Mouse (Mus musculus) adrenal gland, postnatal 25 days (tissue): ENCODE measurements at regions not wholly inside any gene's neighbourhood (a gene's known extent, or its start where the extent isn't known, plus 50 kb on each side); places are given as distances from the start of the nearest gene placed in this dataset.

ENCODE experiments used
- DNase-seq: peaks from one replicate; pipeline ENCODE4 v3.0.0; 2021; ENCODE audit warnings: mixed read lengths

DNA sequence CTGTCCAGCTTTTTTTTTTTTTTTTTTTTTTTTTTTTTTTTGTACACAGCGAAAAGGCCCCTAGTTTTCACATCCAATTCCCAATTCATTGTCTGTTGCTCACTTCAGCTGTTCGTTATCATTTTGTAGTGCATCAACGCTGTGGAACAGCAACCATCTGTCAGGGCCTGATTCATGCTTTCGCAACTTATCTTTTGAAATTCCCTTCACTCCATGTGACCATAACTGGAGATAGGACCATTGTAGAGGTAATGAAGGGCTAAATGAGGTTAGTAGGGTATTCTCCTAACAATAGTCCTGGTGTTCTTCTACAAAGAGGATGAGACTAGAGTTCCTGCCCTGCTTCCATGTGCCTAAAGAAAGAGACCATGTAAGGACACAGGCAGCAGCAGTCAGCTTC lies 146.6 kb upstream of the Clnk start:
- DNase-seq = no peak

DNA sequence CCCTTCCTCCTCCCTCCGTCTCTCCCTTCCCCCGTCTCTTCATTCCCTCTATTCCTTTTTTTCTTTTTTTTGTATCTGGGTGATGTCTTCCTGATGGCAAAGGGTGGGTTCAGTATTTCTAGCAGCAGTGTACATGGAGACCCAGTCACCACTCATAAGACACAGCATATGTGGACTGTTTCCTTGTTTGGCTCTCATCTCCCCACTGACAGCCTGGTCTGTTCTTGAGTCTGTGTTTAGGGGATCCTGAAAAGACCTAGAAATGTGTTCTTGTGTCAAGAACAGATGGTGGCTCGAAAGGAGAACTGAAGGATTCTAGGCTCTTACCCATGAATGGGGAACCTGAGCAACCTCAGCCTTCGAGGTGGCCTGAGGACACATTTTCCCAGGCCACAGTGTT lies 124.0 kb upstream of the Clnk start:
- DNase-seq = no peak

DNA sequence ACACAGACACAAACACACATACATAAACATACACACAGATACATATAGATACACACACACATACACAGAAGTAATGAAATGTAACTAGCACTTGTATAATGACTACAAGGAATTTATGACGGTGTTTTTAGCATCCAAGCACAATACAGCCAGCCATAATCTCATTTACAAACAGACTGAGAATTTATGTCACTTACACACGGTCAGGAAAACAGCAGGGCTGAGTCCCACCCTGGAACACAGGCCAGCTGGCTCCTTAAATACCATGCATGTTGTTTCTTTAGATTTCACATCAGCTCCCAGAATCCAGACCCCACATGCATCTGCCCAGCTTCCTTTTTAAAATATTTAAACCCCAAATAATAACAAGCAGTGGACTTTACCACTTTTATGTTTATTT lies 123.1 kb upstream of the Clnk start:
- DNase-seq = no peak

DNA sequence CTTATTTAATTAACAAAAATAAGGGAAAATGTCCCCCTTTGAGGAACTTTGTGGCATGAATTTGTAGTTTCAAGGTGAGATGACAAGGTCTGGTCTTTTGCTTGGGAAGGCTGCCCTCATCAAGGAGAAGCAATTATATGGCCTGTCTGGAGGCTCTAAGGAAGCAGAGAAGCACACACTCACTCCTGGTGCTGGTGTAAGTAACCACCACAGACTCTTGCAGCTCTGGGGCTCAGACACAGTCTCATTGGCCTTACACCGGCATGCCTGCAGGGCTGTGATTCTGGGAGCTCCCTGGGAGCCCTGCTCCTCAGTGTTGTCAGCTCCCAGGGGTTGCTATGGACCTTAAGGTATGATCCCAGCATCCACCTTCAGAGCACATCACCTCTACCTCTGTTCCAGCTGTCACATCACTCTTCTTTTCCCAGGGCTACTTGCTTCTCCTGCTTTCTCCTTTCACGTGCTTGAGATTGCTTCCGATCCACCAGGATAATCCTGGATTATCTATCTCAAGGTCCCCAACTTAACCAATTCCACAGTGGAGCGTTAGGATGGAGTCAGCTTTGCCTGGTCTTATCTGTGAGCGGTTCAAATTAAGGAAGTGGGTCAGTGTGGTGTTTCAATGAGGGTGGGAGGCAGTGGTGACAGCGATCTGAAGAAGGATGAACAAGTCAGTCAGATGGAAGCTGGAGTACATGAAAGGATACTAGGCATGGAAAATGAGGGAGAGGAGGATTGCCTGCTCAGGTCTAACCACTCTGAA lies 96.0 kb upstream of the Clnk start:
- no peak for DNase-seq

DNA sequence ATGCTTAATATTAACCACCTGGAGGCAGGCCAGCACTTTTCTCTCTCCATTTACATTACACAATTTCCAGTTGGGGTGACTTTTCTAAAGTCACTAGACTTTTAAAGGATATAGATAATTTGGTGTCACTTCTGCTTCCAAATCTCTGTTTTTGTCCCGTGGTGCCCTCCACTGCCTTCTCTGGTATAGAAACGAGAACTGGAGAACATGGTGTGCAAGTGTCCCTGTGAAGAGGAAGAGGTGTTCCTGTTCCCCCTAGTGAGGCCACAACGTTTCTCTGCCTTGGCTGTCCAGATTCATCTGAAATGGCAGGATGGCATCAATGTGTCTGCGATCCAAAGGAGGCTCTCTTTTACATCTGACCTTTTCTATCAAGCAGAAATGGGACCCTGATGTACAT lies 93.9 kb upstream of the Clnk start:
- no peak for DNase-seq

DNA sequence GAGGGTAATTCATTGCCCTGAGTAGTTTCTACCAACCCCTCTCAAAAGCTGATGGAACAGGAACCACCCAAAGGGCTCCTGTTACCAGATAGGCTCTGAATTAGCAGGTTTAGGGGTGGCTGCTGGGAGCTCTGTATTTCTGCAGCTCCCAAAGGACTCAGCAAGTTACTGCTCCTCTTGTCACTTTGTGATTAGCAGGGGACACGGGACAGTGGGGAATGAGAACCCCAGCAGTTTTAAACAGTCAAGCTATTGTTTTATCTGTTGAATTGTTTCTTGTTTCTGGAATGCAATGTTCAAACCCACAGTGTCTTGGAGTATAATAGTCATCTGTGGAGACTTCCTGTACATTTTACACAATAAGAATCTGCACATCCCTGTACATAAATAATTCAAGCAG lies 90.4 kb upstream of the Clnk start:
- DNase-seq = no peak

DNA sequence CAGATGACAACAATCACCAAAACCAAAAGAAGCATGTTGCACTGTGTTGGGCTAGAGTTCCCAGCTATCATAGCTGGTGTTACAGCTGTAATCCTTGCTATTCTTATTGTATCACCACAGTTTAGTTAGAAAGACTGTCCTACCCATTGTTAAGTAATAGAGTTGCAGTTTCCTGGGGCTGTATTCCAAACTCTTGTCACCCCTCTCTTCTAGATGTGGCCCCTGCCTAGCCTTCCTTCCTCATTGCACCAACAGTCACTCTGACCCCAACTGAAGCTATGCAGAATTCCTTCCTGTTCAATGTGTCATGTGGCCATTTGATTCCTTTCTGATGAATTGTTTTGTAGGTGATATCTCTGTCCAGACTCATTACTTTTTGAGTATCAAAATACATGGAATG lies 87.8 kb upstream of the Clnk start:
- no peak for DNase-seq

DNA sequence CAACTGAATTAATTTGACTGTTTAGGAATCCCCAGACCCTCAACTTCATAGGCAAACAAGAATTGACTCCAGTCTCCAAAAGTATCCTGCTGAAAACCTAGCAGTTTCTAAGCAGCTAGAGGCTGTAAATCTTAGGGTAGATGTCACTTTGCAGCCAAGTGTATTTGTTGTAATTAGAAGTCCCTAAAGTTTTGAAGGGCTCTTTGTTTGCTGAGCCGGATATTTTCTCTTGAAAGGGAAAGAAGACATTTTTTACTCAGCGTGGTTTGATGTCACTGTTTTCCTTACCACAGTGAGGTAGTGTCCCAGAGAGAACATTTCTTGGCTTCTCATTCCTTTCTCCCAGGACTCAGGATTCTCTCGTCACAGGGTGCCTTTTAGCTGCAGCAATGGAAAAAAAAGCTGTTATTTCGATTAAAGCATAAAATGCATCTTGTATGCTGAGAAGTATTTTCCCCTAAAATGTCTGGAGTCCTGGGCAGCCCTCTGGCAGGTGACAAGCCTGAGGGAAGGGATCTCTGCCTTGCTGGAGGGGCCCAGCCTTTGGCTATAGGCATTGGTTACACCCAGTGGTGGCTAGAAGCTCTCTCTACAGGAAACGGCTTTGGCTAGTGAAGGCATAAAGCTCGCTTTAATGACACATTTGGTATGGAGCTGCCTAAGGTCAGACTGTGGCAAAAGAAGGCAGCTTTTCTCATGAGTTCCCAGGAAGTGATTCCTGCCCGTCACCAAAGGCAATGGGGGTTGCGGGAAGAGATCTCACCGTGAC lies 74.1 kb upstream of the Clnk start:
- no peak for DNase-seq

DNA sequence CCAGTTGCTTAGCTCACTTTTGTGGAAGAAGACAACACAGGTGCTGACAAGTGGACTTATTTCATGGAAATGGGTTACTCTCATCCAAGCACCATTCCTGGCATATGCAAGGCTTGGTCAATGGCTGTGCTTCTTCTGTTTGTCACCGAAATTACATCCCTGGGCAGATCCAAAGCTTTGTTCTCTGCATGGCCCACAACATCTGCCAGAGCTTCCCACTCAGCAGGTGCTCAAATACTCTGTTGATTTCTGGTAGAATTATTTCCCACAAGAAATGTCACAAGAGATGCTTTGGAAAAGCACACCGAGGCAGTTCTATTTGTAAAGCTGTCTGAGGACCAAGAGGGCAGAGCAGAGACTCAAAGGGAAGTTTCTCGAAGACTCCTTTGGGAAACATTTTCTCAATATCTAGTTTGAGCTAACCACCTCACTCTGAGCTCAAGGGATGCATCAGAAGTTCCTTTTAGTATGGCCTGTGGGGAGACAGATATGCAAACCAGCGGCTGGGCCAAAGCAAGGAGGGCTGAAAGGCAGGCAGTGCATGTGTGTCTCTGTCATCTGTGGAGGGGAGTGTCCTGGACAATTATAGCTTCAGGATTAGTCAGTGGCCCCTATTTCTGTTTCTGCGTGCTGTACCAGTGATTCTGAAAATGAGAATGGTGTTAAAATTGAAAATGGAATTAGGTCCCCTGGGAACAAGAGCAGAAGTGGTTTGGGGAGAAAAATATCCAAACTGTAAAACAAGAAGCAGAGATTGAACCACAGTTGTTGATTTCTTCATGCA lies 69.5 kb upstream of the Clnk start:
- DNase-seq = no peak

DNA sequence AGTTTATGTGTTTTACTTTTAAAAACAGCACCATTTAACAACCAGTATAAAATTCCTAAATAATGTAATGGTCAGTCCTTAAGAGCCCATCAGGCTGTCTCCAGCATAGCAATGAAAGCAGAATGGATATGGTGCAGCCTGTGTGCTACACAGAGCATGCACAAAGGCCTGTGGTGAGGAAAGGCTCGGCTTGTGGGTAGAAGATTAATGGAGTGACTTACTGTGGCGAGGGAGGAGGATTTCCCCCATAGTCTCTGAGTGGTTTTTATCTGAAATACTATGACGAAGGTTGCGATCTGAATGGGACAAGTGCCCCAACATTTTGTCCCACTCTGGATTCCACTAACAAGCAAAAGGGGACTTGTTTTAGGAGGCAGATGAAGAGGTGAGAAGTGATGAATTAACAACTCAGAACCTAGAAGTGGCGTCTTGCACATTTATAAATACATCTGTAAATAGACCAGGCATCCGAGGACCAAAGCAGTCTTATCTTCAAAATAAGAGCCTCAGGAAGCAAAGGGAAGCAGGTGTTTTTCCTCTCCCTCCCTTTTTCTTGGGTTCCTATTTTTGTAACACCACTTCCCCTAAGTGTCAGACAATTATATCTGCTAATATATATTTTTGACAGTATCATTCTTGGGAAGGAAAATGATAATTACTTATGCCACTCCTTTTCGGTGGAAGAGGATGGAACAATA lies 55.9 kb upstream of the Clnk start:
- no peak for DNase-seq

DNA sequence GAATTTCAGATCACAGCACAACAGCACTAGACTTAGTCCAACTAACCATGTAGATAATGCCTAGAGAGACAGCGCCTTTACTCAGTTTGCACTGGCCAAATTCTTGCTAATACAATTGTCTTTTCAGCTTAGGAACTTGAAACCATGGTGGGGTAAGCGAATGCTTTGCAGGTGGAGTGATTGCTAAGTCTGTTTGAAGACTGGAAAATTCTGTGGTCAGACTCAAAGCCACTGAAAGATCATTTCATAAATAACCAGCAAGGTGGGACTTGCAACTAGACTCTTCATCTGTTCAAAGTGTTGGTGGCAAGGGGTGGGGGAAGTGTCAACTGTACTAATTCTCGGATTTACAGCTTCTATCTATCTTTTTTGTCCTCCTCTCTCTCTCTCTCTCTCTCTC lies 50.4 kb upstream of the Clnk start:
- DNase-seq = no peak
